Mouse (Mus musculus): ENCODE measurements around the gene Ap1g1. TPM values are rescaled to one million over a fixed set of nuclear protein-coding genes. Genes with fewer than 3 reads are reported as not detected.
A peak's percentile ranks its signal among the peaks of the same experiment; 100 is the strongest.
"Not testable (repeated sequence)": the region's sequence is repeated elsewhere in the genome, so short reads cannot be mapped to it uniquely, and the experiment has no call there.

The Ap1g1 gene
- polyA plus RNA-seq, 1 experiment from 2014 or later, result 39.1 TPM

DNA sequence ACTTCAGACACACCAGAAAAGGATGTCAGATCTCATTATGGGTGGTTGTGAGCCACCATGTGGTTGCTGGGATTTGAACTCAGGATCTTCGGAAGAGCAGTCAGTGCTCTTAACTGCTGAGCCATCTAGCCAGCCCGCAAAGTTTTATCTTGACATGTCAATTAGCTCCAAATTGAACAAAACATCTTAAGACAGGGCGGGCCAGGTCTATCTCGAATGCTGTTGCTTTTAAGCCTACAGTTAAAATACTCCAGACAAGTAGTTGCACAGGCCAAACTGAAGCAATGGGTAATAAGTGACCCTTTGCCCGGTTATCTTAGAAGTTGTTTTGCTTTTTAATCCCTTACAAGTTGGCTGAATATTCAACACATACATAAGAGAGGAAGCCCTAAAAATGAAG lies 88.3 kb downstream of the Ap1g1 start:
- ATAC-seq (ENCODE audit: low FRiP score), result no peak
- Histone ChIP-seq H3K9me3 (ENCODE audit: control insufficient read depth, low read length) (no peaks in the 10 kb centered on the region), H3K4me3 (replicated peaks; ENCODE audit: low read length) (no peak overlapping the region), H3K4me2 (replicated peaks) (no peak overlapping the region), H3K9ac (no peak overlapping the region), H3K4me1 (replicated peaks; ENCODE audit: control insufficient read depth, insufficient read depth, low read length) (peaks cover 4% of the 10 kb centered on the region), H3K36me3 (replicated peaks; ENCODE audit: control insufficient read depth, insufficient read depth) (peaks cover 25% of the 10 kb centered on the region), H3K27ac (no peak overlapping the region), H3K27me3 (ENCODE audit: control insufficient read depth, insufficient read depth, low read length) (no peaks in the 10 kb centered on the region)
- 95% methylated on average over 5 of the region's 5 CpGs for WGBS
- no peak for DNase-seq (ENCODE audit: low spot score)

DNA sequence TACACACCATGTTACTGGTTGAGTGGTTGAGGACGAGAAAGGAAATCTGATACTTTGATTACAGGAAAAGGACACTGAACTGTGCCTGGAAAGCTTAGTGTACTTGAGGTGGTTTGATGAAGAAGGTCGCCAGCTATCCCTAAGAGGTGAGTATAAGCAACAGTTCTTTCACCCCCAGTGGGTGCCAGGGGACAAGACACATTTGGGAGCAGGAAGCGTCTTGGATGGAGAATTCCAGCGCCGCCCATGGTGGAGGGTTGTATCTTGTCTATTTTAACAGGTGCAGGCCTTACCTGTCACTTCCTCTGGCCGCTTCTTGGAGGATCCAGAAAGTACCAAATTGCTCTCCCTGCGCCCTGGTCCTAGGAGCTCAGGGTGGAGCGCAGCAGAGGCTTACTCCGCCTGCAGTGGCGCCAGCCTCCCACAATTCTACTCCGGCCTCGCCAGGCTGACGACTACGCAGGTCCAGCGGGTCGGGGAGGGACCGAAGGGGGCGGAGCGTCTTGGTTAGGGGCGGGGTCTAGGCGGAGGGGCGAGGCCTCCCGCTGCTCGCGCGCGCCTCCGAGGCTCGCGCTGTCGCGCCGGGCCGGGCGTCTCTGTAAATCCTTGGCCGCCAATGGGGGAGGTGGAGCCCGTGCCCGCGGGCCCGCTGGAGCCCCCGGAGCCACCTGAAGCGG lies 89.8 kb downstream of the Ap1g1 start, which contains the start of gene Phlpp2:
Gene Phlpp2, plus strand, starts transcription at position 540 of the 677 bp plus-strand sequence.
- H3K4me2 ChIP-seq (replicated peaks), result peak within 1 kb of the TSS; percentile 77
- H3K27ac ChIP-seq, result peak within 1 kb of the TSS; percentile 90
- WGBS, result 2% methylated on average over 39 of the region's 42 CpGs
- H3K36me3 ChIP-seq (replicated peaks; ENCODE audit: control insufficient read depth, insufficient read depth), result peaks cover 10% of the 10 kb centered on the region
- no peaks in the 10 kb centered on the region for H3K9me3 ChIP-seq (ENCODE audit: control insufficient read depth, low read length)
- peak within 1 kb of the TSS; percentile 85 for H3K4me3 ChIP-seq (replicated peaks; ENCODE audit: low read length)
- DNase-seq (ENCODE audit: low spot score) (peak; percentile 94), ATAC-seq (ENCODE audit: low FRiP score) (peak; percentile 98)
- peak within 1 kb of the TSS; percentile 90 for H3K9ac ChIP-seq
- H3K4me1 ChIP-seq (replicated peaks; ENCODE audit: control insufficient read depth, insufficient read depth, low read length), result peaks cover 8% of the 10 kb centered on the region
- no peaks in the 10 kb centered on the region for H3K27me3 ChIP-seq (ENCODE audit: control insufficient read depth, insufficient read depth, low read length)

GRCm38 (mm10) chr8:109868680-109869361 lies 90.5 kb downstream of the Ap1g1 start:
- Histone ChIP-seq H3K4me3 (replicated peaks; ENCODE audit: low read length) (peak overlapping the region; percentile 85), H3K9ac (peak overlapping the region; percentile 90), H3K4me1 (replicated peaks; ENCODE audit: control insufficient read depth, insufficient read depth, low read length) (peaks cover 8% of the 10 kb centered on the region), H3K4me2 (replicated peaks) (peak overlapping the region; percentile 77), H3K27ac (peak overlapping the region; percentile 90), H3K9me3 (ENCODE audit: control insufficient read depth, low read length) (no peaks in the 10 kb centered on the region), H3K36me3 (replicated peaks; ENCODE audit: control insufficient read depth, insufficient read depth) (peaks cover 5% of the 10 kb centered on the region; the same call in 1 of the 2 replicates), H3K27me3 (ENCODE audit: control insufficient read depth, insufficient read depth, low read length) (no peaks in the 10 kb centered on the region)
- under 1% methylated on average over 63 of the region's 78 CpGs for WGBS
- DNase-seq (ENCODE audit: low spot score) (peak; percentile 38), ATAC-seq (ENCODE audit: low FRiP score) (peak; percentile 88)

GRCm38 (mm10) chr8:109871056-109871455 lies 92.7 kb downstream of the Ap1g1 start:
- 92% methylated on average over 1 of the region's 1 CpGs for WGBS
- no peak overlapping the region for H3K9ac ChIP-seq
- H3K4me2 ChIP-seq (replicated peaks), result no peak overlapping the region
- no peaks in the 10 kb centered on the region for H3K27me3 ChIP-seq (ENCODE audit: control insufficient read depth, insufficient read depth, low read length)
- DNase-seq (ENCODE audit: low spot score) (no peak), ATAC-seq (ENCODE audit: low FRiP score) (no peak)
- H3K9me3 ChIP-seq (ENCODE audit: control insufficient read depth, low read length), result no peaks in the 10 kb centered on the region
- H3K4me3 ChIP-seq (replicated peaks; ENCODE audit: low read length), result no peak overlapping the region
- H3K36me3 ChIP-seq (replicated peaks; ENCODE audit: control insufficient read depth, insufficient read depth), result no peaks in the 10 kb centered on the region
- H3K27ac ChIP-seq, result no peak overlapping the region
- H3K4me1 ChIP-seq (replicated peaks; ENCODE audit: control insufficient read depth, insufficient read depth, low read length), result peaks cover 8% of the 10 kb centered on the region

DNA sequence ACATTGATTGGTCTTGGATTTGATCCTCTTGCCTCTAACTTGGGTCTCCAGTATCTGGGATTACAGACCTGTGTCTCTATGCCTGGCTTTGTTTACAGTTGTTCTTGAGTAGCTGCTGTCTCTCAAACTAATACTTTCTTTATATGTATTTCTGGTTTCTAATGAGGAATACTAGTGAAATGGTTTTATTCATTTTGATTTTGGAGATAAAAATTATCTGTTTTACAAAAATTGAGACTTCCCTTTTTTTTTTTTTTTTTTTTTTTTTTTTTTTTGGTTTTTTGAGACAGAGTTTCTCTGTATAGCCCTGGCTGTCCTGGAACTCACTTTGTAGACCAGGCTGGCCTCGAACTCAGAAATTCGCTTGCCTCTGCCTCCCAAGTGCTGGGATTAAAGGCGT lies 95.4 kb downstream of the Ap1g1 start:
- H3K4me2 ChIP-seq (replicated peaks); DNase-seq (ENCODE audit: low spot score); H3K4me1 ChIP-seq (replicated peaks; ENCODE audit: control insufficient read depth, insufficient read depth, low read length); H3K9ac ChIP-seq; H3K27ac ChIP-seq; H3K4me3 ChIP-seq (replicated peaks; ENCODE audit: low read length); H3K27me3 ChIP-seq (ENCODE audit: control insufficient read depth, insufficient read depth, low read length); ATAC-seq (ENCODE audit: low FRiP score); H3K9me3 ChIP-seq (ENCODE audit: control insufficient read depth, low read length): not testable (repeated sequence)
- H3K36me3 ChIP-seq (replicated peaks; ENCODE audit: control insufficient read depth, insufficient read depth), result peaks cover 16% of the 10 kb centered on the region; the same call in 1 of the 2 replicates
- 89% methylated on average over 3 of the region's 3 CpGs for WGBS

DNA sequence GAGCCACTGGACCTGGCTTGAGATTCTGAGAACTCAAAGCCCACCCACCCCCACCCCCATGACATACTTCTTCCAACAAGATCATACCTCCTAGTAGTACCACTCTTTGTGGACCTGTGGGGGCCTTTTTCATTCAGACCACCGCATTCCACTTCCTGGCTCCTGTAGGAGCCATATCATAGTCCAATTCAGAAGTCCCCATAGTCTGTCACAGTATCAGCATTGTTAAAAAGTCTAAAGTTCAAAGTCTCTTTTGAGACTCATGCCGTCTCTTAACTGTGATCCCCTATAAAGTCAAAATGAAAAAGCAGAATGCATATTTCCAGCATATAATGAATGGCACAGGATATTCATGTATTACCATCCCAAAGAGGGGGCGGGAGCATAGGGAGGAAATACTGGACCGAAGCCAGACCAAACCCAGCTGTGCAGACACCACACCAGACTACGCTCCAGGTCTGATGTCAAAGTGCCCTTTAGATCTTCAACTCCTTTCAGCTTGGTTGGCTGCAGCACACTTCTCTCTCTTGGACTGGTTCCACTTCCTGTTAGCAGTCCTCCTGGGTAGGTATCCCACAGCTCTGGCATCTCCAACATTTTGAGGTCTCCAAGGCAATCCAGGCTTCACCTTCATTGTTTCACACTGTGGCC lies 101.8 kb downstream of the Ap1g1 start:
- ATAC-seq (ENCODE audit: low FRiP score) (no peak), DNase-seq (ENCODE audit: low spot score) (no peak)
- 89% methylated on average over 5 of the region's 5 CpGs for WGBS

GRCm38 (mm10) chr8:109885294-109885693 lies 106.9 kb downstream of the Ap1g1 start:
- Histone ChIP-seq H3K36me3 (replicated peaks; ENCODE audit: control insufficient read depth, insufficient read depth) (peaks cover 26% of the 10 kb centered on the region), H3K4me3 (replicated peaks; ENCODE audit: low read length) (no peak overlapping the region), H3K4me1 (replicated peaks; ENCODE audit: control insufficient read depth, insufficient read depth, low read length) (no peaks in the 10 kb centered on the region), H3K27ac (no peak overlapping the region), H3K27me3 (ENCODE audit: control insufficient read depth, insufficient read depth, low read length) (no peaks in the 10 kb centered on the region), H3K9ac (no peak overlapping the region), H3K9me3 (ENCODE audit: control insufficient read depth, low read length) (no peaks in the 10 kb centered on the region), H3K4me2 (replicated peaks) (no peak overlapping the region)
- no peak for ATAC-seq (ENCODE audit: low FRiP score)
- no peak for DNase-seq (ENCODE audit: low spot score)

More for the DNA sequence above, 101.8 kb downstream of the Ap1g1 start:
- no peaks in the 10 kb centered on the region for H3K9me3 ChIP-seq (ENCODE audit: control insufficient read depth, low read length)
- no peak overlapping the region for H3K4me3 ChIP-seq (replicated peaks; ENCODE audit: low read length)
- H3K9ac ChIP-seq, result no peak overlapping the region
- H3K4me2 ChIP-seq (replicated peaks), result no peak overlapping the region
- H3K36me3 ChIP-seq (replicated peaks; ENCODE audit: control insufficient read depth, insufficient read depth), result peaks cover 43% of the 10 kb centered on the region
- H3K4me1 ChIP-seq (replicated peaks; ENCODE audit: control insufficient read depth, insufficient read depth, low read length), result no peaks in the 10 kb centered on the region
- H3K27ac ChIP-seq, result no peak overlapping the region
- H3K27me3 ChIP-seq (ENCODE audit: control insufficient read depth, insufficient read depth, low read length), result no peaks in the 10 kb centered on the region

GRCm38 (mm10) chr8:109889211-109889610 lies 110.9 kb downstream of the Ap1g1 start:
- Histone ChIP-seq H3K36me3 (replicated peaks; ENCODE audit: control insufficient read depth, insufficient read depth) (peaks cover 13% of the 10 kb centered on the region), H3K4me2 (replicated peaks) (no peak overlapping the region), H3K9ac (no peak overlapping the region), H3K27me3 (ENCODE audit: control insufficient read depth, insufficient read depth, low read length) (no peaks in the 10 kb centered on the region), H3K4me3 (replicated peaks; ENCODE audit: low read length) (no peak overlapping the region), H3K27ac (no peak overlapping the region), H3K9me3 (ENCODE audit: control insufficient read depth, low read length) (no peaks in the 10 kb centered on the region), H3K4me1 (replicated peaks; ENCODE audit: control insufficient read depth, insufficient read depth, low read length) (no peaks in the 10 kb centered on the region)
- DNase-seq (ENCODE audit: low spot score) (no peak), ATAC-seq (ENCODE audit: low FRiP score) (no peak)
- WGBS, result 100% methylated on average over 1 of the region's 1 CpGs

DNA sequence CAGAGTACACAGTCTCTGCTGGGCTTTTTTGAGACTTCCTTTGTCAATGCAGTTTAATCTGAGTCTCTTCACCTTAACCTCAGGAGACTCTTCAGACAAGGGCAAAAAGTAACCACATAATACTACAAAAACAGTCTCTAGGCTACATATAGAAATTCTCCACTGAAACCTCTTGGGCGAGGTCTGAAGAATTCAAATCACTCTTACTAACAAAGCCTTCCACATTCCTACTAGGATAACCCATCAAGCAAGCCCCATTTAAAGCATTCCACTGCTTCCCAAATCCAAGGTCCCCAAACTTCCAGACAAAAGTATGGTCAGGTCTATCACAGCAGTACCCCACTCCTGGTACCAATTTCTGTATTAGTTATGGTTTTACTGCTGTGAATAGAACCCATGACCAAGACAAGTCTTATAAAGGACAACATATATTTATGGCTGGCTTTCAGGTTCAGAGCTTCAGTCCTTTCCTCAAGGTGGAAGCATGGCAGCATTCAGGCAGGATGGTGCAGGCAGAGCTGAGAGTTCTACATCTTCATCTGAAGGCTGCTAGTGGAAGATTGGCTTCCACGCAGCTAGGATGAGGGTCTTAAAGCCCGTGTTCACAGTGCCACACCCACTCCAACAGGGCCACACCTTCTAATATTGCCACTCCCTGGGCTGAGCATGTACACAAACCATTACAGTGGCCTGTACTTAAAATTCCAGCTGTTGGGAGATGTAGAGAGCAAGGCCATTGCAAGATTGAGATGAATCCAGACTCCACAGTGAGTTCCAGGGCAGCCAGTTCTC lies 112.6 kb downstream of the Ap1g1 start:
- no peak for DNase-seq (ENCODE audit: low spot score)
- H3K9me3 ChIP-seq (ENCODE audit: control insufficient read depth, low read length), result no peaks in the 10 kb centered on the region
- no peak for ATAC-seq (ENCODE audit: low FRiP score)
- H3K4me1 ChIP-seq (replicated peaks; ENCODE audit: control insufficient read depth, insufficient read depth, low read length), result no peaks in the 10 kb centered on the region
- 95% methylated on average over 3 of the region's 3 CpGs for WGBS
- H3K36me3 ChIP-seq (replicated peaks; ENCODE audit: control insufficient read depth, insufficient read depth), result peaks cover 13% of the 10 kb centered on the region
- no peak overlapping the region for H3K4me3 ChIP-seq (replicated peaks; ENCODE audit: low read length)
- no peak overlapping the region for H3K27ac ChIP-seq
- no peak overlapping the region for H3K4me2 ChIP-seq (replicated peaks)
- no peaks in the 10 kb centered on the region for H3K27me3 ChIP-seq (ENCODE audit: control insufficient read depth, insufficient read depth, low read length)
- H3K9ac ChIP-seq, result no peak overlapping the region

All from hindbrain, embryonic 14.5 days (tissue).